8 mouse cellular contexts compared by ENCODE assay signal in the genomic region with DNA sequence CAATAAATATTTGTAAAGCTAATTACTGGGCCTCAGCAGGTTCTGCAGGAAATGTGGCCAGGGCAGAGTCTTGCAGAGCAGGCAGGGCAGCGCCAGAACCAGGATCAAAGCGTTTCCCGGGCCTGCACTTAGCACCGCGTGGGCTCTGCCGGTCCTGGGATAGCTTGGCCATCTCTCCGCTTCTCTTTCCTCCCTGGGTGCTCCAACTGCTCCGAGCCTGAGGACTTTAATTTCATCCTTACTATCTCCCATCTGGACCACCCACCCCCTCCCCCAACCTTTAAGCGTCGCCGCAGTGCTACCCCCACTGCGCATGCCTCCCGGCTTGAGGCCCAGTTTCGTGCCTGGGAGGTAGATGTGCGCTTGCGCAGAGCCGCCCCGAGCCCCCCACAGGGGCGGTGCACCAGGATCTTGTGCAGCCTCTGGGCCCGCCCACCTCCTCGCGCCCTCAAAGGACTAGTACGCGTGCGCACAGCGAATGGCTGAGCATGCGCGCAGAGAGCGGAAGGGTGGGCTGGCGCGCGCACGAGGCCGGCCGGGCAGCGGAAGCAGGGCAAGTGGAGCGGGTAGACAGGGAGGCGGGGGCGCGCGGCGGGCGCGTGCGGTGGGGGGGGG. TPM values are rescaled to one million over a fixed set of nuclear protein-coding genes. Genes with fewer than 3 reads are reported as not detected.
DNase-seq lines count a peak whose midpoint lies in the region; ATAC-seq lines count a peak whose summit lies in the region.

A gene (plus strand): TSS at position 553 of the 615 bp plus-strand sequence.

- H3K4me3 ChIP-seq in hindbrain, embryonic 15.5 days = peak within 1 kb of the TSS; percentile 66

- ATAC-seq in hindbrain, embryonic 15.5 days (ENCODE audit: low FRiP score, low read depth) = peak; percentile 95

- DNase-seq in T-cell, adult 2 months (ENCODE audit: low spot score) = peak; percentile 99
- DNase-seq in cerebellum, postnatal 36 days = peak; percentile 99 to 100
- DNase-seq in frontal cortex, postnatal 36 days (ENCODE audit: low spot score in 2 of 2) = peak; percentile 100
- peak; percentile 99 for DNase-seq in left cerebral cortex, adult 11 months (ENCODE audit: low spot score)
- DNase-seq in lung, postnatal 4 days = peak; percentile 100
- DNase-seq in retina, postnatal 7 days (ENCODE audit: low read depth, low spot score) = peak; percentile 100
- peak; percentile 98 for DNase-seq in urinary bladder, adult 2 months (ENCODE audit: low spot score)

- H3K27ac ChIP-seq in hindbrain, embryonic 15.5 days (replicated peaks) = peak within 1 kb of the TSS; percentile 98

- peak within 1 kb of the TSS; percentile 61 for H3K4me2 ChIP-seq in hindbrain, embryonic 15.5 days

- under 1% methylated on average over 43 of the region's 45 CpGs for WGBS in hindbrain, embryonic 15.5 days

- H3K27me3 ChIP-seq in hindbrain, embryonic 15.5 days = no peaks in the 10 kb centered on the region

- H3K9me3 ChIP-seq in hindbrain, embryonic 15.5 days = no peaks in the 10 kb centered on the region

- no peaks in the 10 kb centered on the region for H3K36me3 ChIP-seq in hindbrain, embryonic 15.5 days

- H3K4me1 ChIP-seq in hindbrain, embryonic 15.5 days (replicated peaks) = peaks cover 40% of the 10 kb centered on the region

- H3K9ac ChIP-seq in hindbrain, embryonic 15.5 days = peak within 1 kb of the TSS; percentile 85

RNA-seq across cellular contexts. Expression of the gene that starts here (rescaled TPM):
- polyA plus RNA-seq in hindbrain, embryonic 15.5 days (2015; fragmentation: Nextera tagmentation; extraction: Ambion mirVana) = 126 and 139 TPM in 2 replicates
- 56.6 and 63.0 TPM in 2 replicates for polyA plus RNA-seq in urinary bladder, adult 2 months (2012; rRNA removed)

Comparison
In these comparisons a context has a peak if more than half of its experiments do, and no peak if none do; other contexts are left out.
1. Peak in every context shown above with its lines: DNase-seq, ATAC-seq, H3K4me3 ChIP-seq and H3K27ac ChIP-seq.